Mouse (Mus musculus): ENCODE results near the gene Gm38655.

GRCm38 (mm10) chr17:25221821-25222503, 46.7 kb upstream of the Gm38655 start:
- TF ChIP-seq CTCF (IDR thresholded peaks at IDR 0.05; ENCODE audit: extremely low read depth, insufficient read length, insufficient replicate concordance, low read depth, low read length): no peak
- peak; percentile 42; the same call in 1 of the 2 replicates for TF ChIP-seq POLR2A (IDR thresholded peaks at IDR 0.05; ENCODE audit: low read depth, low read length)
